Mouse (Mus musculus) embryonic facial prominence, embryonic 13.5 days (tissue): ENCODE results near the gene Ckap5. TPM values are rescaled to one million over a fixed set of nuclear protein-coding genes. Genes with fewer than 3 reads are reported as not detected.
A peak's percentile ranks its signal among the peaks of the same experiment; 100 is the strongest.
"Not testable (repeated sequence)": the region's sequence is repeated elsewhere in the genome, so short reads cannot be mapped to it uniquely, and the experiment has no call there.

Source experiments
- ATAC-seq: fragments of 200-750 bp; cut with Nextera tagmentation; 2 replicates; pipeline ENCODE4 v1.8.0; 2017; ENCODE audit warnings: low read depth; ENCODE audit not compliant: insufficient number of reproducible peaks, insufficient read depth, low FRiP score, low TSS enrichment
- H3K27ac ChIP-seq: fragments of 300-500 bp; sonication (generic); 2 replicates; pipeline ENCODE4 v1.5.1; 2015; ENCODE audit warnings: moderate library complexity, mild to moderate bottlenecking, inconsistent platforms
- H3K27me3 ChIP-seq: fragments of 300-500 bp; sonication (generic); 2 replicates; pipeline ENCODE4 v1.6.1; 2015; ENCODE audit warnings: mild to moderate bottlenecking, inconsistent platforms
- H3K36me3 ChIP-seq: fragments of 300-500 bp; sonication (generic); 2 replicates; pipeline ENCODE4 v1.6.1; 2015; ENCODE audit warnings: mild to moderate bottlenecking, inconsistent platforms
- H3K4me1 ChIP-seq: fragments of 300-500 bp; sonication (generic); 2 replicates; pipeline ENCODE4 v1.6.1; 2015; ENCODE audit warnings: inconsistent platforms
- H3K4me2 ChIP-seq: fragments of 300-500 bp; sonication (generic); 2 replicates; pipeline ENCODE4 v1.6.1; 2015; ENCODE audit warnings: moderate library complexity, mild to moderate bottlenecking, inconsistent platforms
- H3K4me3 ChIP-seq: fragments of 300-500 bp; sonication (generic); 2 replicates; pipeline ENCODE4 v1.5.1; 2015; ENCODE audit warnings: mild to moderate bottlenecking, inconsistent platforms
- H3K9ac ChIP-seq: fragments of 300-500 bp; sonication (generic); 2 replicates; pipeline ENCODE4 v1.6.1; 2015; ENCODE audit warnings: mild to moderate bottlenecking, inconsistent platforms
- H3K9me3 ChIP-seq: fragments of 300-500 bp; sonication (generic); 2 replicates; pipeline ENCODE4 v1.6.1; 2016; ENCODE audit warnings: inconsistent platforms
- WGBS: fragments of 180-500 bp; shearing (Covaris S2); methylation state at CpG from one replicate; pipeline ENCODE4 v1.1.7; 2015; ENCODE audit warnings: mixed read lengths; 5-methylcytosine and 5-hydroxymethylcytosine counted together
- polyA plus RNA-seq: library from polyadenylated mRNA; unstranded; fragments of >200 nt; fragmentation: Nextera tagmentation; extraction: Ambion mirVana; gene quantifications from 2 replicates; pipeline ENCODE4 v1.2.1, GENCODE M21; 2015

Ckap5 gene
- polyA plus RNA-seq, 1 experiment from 2014 or later = 103 TPM

- Histone ChIP-seq H3K27ac (0 out of 2 replicates have a peak overlapping the region, but pooled peaks have one; percentile 8), H3K9me3 (no peaks in the 10 kb centered on the region), H3K4me3 (no peak overlapping the region), H3K36me3 (peaks cover 21% of the 10 kb centered on the region), H3K9ac (no peak overlapping the region), H3K27me3 (no peaks in the 10 kb centered on the region), H3K4me1 (0 out of 2 replicates have a peak, but pooled peaks cover 5% of the 10 kb centered on the region), H3K4me2 (no peak overlapping the region)
- WGBS = 10% methylated on average over 2 of the region's 2 CpGs
- no peak for ATAC-seq
These were observed 9.4 kb upstream of the Ckap5 start for GRCm38 (mm10) chr2:91517186-91517585.

GRCm38 (mm10) chr2:91527147-91527486 is 555 bp downstream of the Ckap5 start:
- Histone ChIP-seq H3K4me3 (peak overlapping the region; percentile 97), H3K27ac (peak overlapping the region; percentile 84), H3K27me3 (no peaks in the 10 kb centered on the region), H3K9ac (peak overlapping the region; percentile 96), H3K36me3 (peaks cover 12% of the 10 kb centered on the region; the same call in 1 of the 2 replicates), H3K9me3 (no peaks in the 10 kb centered on the region), H3K4me1 (peaks cover 8% of the 10 kb centered on the region; the same call in 1 of the 2 replicates), H3K4me2 (peak overlapping the region; percentile 69)
- ATAC-seq = peak; percentile 75
- WGBS = 1% methylated on average over 14 of the region's 15 CpGs

GRCm38 (mm10) chr2:91537588-91538205 is 11.1 kb downstream of the Ckap5 start:
- Histone ChIP-seq H3K9ac (peak overlapping the region; percentile 63), H3K27ac (0 out of 2 replicates have a peak overlapping the region, but pooled peaks have one; percentile 14), H3K9me3 (no peaks in the 10 kb centered on the region), H3K4me2 (peak overlapping the region; percentile 64), H3K36me3 (no peaks in the 10 kb centered on the region), H3K27me3 (no peaks in the 10 kb centered on the region), H3K4me1 (peaks cover 8% of the 10 kb centered on the region), H3K4me3 (peak overlapping the region; percentile 41)
- 5% methylated on average over 17 of the region's 17 CpGs for WGBS
- peak; percentile 56 for ATAC-seq

DNA sequence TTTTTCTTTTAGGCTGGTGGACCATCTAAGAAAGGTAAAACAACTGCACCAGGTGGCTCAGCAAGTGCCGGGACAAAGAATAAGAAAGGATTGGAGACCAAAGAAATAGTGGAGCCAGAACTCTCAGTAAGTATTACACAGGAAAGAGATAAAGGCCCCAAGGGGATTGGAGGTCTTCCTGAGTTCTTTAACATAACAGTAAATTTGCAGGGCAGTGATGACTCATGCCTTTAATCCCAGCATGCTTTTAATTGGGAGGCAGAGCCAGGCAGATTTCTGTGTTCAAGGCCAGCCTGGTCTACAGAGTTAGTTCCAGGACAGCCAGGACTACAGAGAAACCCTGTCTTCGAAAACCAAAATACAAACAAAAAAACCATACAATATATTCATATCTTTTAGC is 41.6 kb downstream of the Ckap5 start:
- Histone ChIP-seq H3K4me1 (no peaks in the 10 kb centered on the region), H3K4me2 (no peak overlapping the region), H3K27ac (no peak overlapping the region), H3K4me3 (no peak overlapping the region), H3K9ac (no peak overlapping the region), H3K9me3 (no peaks in the 10 kb centered on the region), H3K36me3 (peaks cover 76% of the 10 kb centered on the region), H3K27me3 (no peaks in the 10 kb centered on the region)
- ATAC-seq = no peak
- WGBS = 99% methylated on average over 2 of the region's 2 CpGs

GRCm38 (mm10) chr2:91580894-91581293 is 54.3 kb downstream of the Ckap5 start:
- WGBS = 82% methylated on average over 1 of the region's 1 CpGs
- no peak for ATAC-seq
- H3K36me3 ChIP-seq = peaks cover 74% of the 10 kb centered on the region

DNA sequence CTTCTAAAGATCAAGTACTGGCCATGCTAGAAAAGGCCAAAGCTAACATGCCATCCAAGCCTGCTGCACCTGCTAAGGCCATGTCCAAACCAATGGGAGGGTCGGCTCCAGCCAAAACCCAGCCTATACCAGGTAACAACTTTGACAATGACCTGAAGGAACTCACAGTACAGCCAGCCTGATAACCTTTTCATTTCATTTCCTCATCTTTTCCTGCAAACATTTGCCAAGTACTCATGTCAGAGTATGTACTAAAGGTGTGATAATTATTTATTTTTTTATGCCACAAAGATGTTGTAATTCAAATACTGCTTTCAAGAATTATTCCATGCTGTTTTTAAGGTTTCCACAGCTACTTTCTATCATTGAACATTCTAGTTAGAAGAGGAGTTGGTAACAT is 59.7 kb downstream of the Ckap5 start:
- WGBS = 83% methylated on average over 1 of the region's 1 CpGs
- H3K9ac ChIP-seq = no peak overlapping the region
- H3K4me3 ChIP-seq = no peak overlapping the region
- H3K36me3 ChIP-seq = peaks cover 73% of the 10 kb centered on the region
- ATAC-seq = no peak
- H3K27ac ChIP-seq = no peak overlapping the region
- no peaks in the 10 kb centered on the region for H3K4me1 ChIP-seq
- H3K4me2 ChIP-seq = no peak overlapping the region
- H3K9me3 ChIP-seq = no peaks in the 10 kb centered on the region
- no peaks in the 10 kb centered on the region for H3K27me3 ChIP-seq

More at GRCm38 (mm10) chr2:91580894-91581293, 54.3 kb downstream of the Ckap5 start:
- no peak overlapping the region for H3K4me2 ChIP-seq
- no peak overlapping the region for H3K27ac ChIP-seq
- no peaks in the 10 kb centered on the region for H3K27me3 ChIP-seq
- H3K9me3 ChIP-seq = no peaks in the 10 kb centered on the region
- no peak overlapping the region for H3K9ac ChIP-seq
- H3K4me1 ChIP-seq = no peaks in the 10 kb centered on the region
- H3K4me3 ChIP-seq = no peak overlapping the region

- no peak for ATAC-seq
- H3K36me3 ChIP-seq = peaks cover 83% of the 10 kb centered on the region
These were observed 73.9 kb downstream of the Ckap5 start for GRCm38 (mm10) chr2:91600475-91600874.

GRCm38 (mm10) chr2:91602389-91602788 is 75.8 kb downstream of the Ckap5 start:
- Histone ChIP-seq H3K27ac (no peak overlapping the region), H3K9ac (no peak overlapping the region), H3K36me3 (peaks cover 81% of the 10 kb centered on the region), H3K9me3 (no peaks in the 10 kb centered on the region), H3K4me1 (no peaks in the 10 kb centered on the region), H3K4me3 (no peak overlapping the region), H3K4me2 (no peak overlapping the region), H3K27me3 (no peaks in the 10 kb centered on the region)
- ATAC-seq = no peak
- WGBS = 82% methylated on average over 4 of the region's 4 CpGs

More at GRCm38 (mm10) chr2:91600475-91600874, 73.9 kb downstream of the Ckap5 start:
- H3K4me3 ChIP-seq = no peak overlapping the region
- no peak overlapping the region for H3K9ac ChIP-seq
- no peak overlapping the region for H3K27ac ChIP-seq
- H3K27me3 ChIP-seq = no peaks in the 10 kb centered on the region
- no peaks in the 10 kb centered on the region for H3K4me1 ChIP-seq
- no peak overlapping the region for H3K4me2 ChIP-seq
- 94% methylated on average over 4 of the region's 4 CpGs for WGBS
- no peaks in the 10 kb centered on the region for H3K9me3 ChIP-seq

DNA sequence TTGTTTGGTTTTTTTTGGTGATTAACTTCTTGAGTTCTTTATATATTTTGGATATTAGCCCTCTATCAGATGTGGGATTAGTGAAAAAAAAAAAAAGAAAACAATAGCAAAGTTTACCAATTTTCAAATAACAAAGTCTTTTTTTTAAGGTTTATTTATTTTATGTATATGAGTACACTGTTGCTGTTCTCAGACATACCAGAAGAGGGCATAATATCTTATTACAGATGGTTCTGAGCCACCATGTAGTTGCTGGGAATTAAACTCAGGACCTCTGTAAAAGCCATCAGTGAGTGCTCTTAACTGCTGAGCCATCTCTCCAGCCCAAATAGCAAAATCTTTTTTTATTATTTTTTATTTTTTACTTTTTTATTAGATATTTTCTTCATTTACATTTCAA is 82.8 kb downstream of the Ckap5 start:
- not testable (repeated sequence) for H3K27ac ChIP-seq, H3K9ac ChIP-seq, H3K27me3 ChIP-seq, H3K4me1 ChIP-seq, H3K9me3 ChIP-seq, ATAC-seq, H3K4me3 ChIP-seq, H3K4me2 ChIP-seq
- peaks cover 76% of the 10 kb centered on the region for H3K36me3 ChIP-seq

DNA sequence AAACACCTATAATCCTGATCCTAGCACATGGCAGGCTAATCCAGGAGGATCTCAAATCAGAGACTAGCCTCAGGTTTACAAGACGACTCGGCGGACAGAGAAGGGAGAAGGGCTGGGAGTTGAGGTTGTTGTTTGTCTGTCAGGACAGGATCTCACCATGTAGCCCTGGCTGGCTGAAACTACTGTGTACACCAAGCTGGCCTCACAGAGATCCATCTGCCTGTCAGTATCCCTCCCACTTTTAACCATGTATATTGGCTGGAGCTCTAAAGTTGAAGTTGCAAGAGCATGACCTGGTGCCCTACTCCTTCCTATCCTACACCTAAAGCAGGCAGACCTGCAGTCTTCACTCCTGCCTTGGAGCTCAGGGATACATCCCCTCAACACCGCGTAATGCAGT is 95.8 kb downstream of the Ckap5 start:
- no peak overlapping the region for H3K4me2 ChIP-seq
- 93% methylated on average over 5 of the region's 5 CpGs for WGBS
- no peak overlapping the region for H3K27ac ChIP-seq

GRCm38 (mm10) chr2:91623366-91623765 is 96.8 kb downstream of the Ckap5 start:
- H3K9ac ChIP-seq, ATAC-seq, H3K27ac ChIP-seq, H3K4me2 ChIP-seq, H3K27me3 ChIP-seq, H3K4me3 ChIP-seq, H3K9me3 ChIP-seq, H3K4me1 ChIP-seq: not testable (repeated sequence)
- H3K36me3 ChIP-seq = peaks cover 59% of the 10 kb centered on the region
- WGBS = 92% methylated on average over 7 of the region's 7 CpGs

More for the DNA sequence above, 95.8 kb downstream of the Ckap5 start:
- no peak overlapping the region for H3K4me3 ChIP-seq
- no peaks in the 10 kb centered on the region for H3K27me3 ChIP-seq
- H3K36me3 ChIP-seq = peaks cover 69% of the 10 kb centered on the region
- no peak for ATAC-seq
- no peaks in the 10 kb centered on the region for H3K4me1 ChIP-seq
- H3K9ac ChIP-seq = no peak overlapping the region
- no peaks in the 10 kb centered on the region for H3K9me3 ChIP-seq

DNA sequence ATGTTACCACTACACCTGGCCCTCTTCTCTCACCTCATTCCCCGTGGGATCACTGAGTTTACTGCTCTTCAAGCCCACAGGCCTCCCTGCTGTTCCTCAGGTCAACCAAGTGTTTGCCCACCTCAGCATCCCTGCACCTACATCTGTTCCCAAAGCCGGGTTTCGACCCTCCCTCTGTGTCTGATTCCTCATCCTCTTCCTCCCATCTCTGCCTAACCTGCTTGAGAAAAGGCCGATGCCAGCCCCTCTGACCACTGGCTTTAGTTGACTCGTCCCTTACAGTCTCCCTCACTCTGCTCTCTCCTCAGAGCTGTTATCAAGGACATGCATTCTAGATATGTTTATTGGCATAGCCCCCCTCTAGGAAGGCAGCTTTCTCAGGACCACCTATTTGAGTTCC is 100.9 kb downstream of the Ckap5 start:
- Histone ChIP-seq H3K9ac (no peak overlapping the region), H3K4me3 (no peak overlapping the region), H3K27ac (no peak overlapping the region), H3K36me3 (peaks cover 19% of the 10 kb centered on the region), H3K9me3 (no peaks in the 10 kb centered on the region), H3K4me2 (no peak overlapping the region), H3K4me1 (no peaks in the 10 kb centered on the region), H3K27me3 (no peaks in the 10 kb centered on the region)
- WGBS = 79% methylated on average over 5 of the region's 5 CpGs
- no peak for ATAC-seq
